Mouse (Mus musculus) cerebellum, postnatal 25 days (tissue): ENCODE measurements around the gene Btbd35f24.
"Not testable (repeated sequence)": the region's sequence is repeated elsewhere in the genome, so short reads cannot be mapped to it uniquely, and the experiment has no call there.

ENCODE experiments used
- DNase-seq, 2 experiments: peaks; one replicate each; pipeline ENCODE4 v3.0.0; 2021; ENCODE audit warnings: mixed read lengths in 2 of 2

The Btbd35f24 gene

DNA sequence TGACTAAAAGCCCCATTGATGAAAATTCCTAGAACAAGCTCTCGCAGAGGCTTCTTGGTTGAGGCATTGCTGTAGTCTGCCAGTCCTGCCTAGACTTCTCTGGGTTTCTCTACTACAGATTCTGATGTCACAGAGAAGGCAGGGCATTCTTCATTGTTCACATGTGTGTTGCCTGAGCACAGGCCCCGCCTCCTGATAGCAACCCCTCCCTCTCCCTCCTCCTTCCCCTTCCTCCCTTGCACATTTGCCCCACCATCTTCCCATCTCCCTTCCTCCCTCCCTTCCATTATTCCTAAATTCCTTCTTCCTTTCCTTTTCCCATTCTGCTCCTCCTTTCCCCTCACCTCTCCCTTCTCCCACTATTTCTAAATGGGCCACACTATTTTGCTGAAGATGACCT is at the start of gene Btbd35f24:
Gene Btbd35f24, minus strand, starts transcription at position 101 of the 400 bp plus-strand sequence.
- DNase-seq = not testable (repeated sequence)
